Mouse (Mus musculus) liver, embryonic 11.5 days (tissue): ENCODE measurements around the gene Sdhaf3. TPM values are rescaled to one million over a fixed set of nuclear protein-coding genes. Genes with fewer than 3 reads are reported as not detected.

ENCODE experiments used
- ATAC-seq: fragments of 200-750 bp; cut with Nextera tagmentation; replicated peaks from 2 replicates; pipeline ENCODE4 v1.8.0; 2017; ENCODE audit warnings: moderate number of reproducible peaks, mild to moderate bottlenecking, moderate TSS enrichment, moderate library complexity; ENCODE audit not compliant: low FRiP score
- DNase-seq: peaks from one replicate; pipeline ENCODE4 v3.0.0-alpha.2; 2017; ENCODE audit warnings: low spot score
- H3K27ac ChIP-seq: fragments of 300-500 bp; sonication (generic); 2 replicates; pipeline ENCODE4 v1.5.1; 2014; ENCODE audit warnings: mild to moderate bottlenecking, low read depth, low read length, control low read depth
- H3K27me3 ChIP-seq: fragments of 300-500 bp; sonication (generic); replicated peaks from 2 replicates; pipeline ENCODE4 v1.6.1; 2014; ENCODE audit warnings: low read length, mixed read lengths; ENCODE audit not compliant: control insufficient read depth, insufficient read depth
- H3K36me3 ChIP-seq: fragments of 300-500 bp; sonication (generic); 2 replicates; pipeline ENCODE4 v1.6.1; 2014; ENCODE audit warnings: mild to moderate bottlenecking, low read length, moderate library complexity, mixed read lengths; ENCODE audit not compliant: control insufficient read depth, insufficient read depth
- H3K4me1 ChIP-seq: fragments of 300-500 bp; sonication (generic); replicated peaks from 2 replicates; pipeline ENCODE4 v1.6.1; 2014; ENCODE audit warnings: low read length, mixed read lengths; ENCODE audit not compliant: control insufficient read depth, insufficient read depth
- H3K4me2 ChIP-seq: fragments of 300-500 bp; sonication (generic); 2 replicates; pipeline ENCODE4 v1.6.1; 2014; ENCODE audit warnings: mild to moderate bottlenecking, control low read depth, moderate library complexity
- H3K4me3 ChIP-seq: fragments of 300-500 bp; sonication (generic); 2 replicates; pipeline ENCODE4 v1.5.1; 2014; ENCODE audit warnings: low read depth, low read length, control low read depth
- H3K9ac ChIP-seq: fragments of 300-500 bp; sonication (generic); 2 replicates; pipeline ENCODE4 v1.6.1; 2014; ENCODE audit warnings: low read depth, low read length, control low read depth
- H3K9me3 ChIP-seq: fragments of 300-500 bp; sonication (generic); 2 replicates; pipeline ENCODE4 v1.6.1; 2016; ENCODE audit warnings: low read length, inconsistent platforms, mixed read lengths; ENCODE audit not compliant: control insufficient read depth
- WGBS: fragments of 180-500 bp; shearing (Covaris S2); extraction: QIAGEN DNeasy Blood & Tissue Kit; methylation state at CpG from one replicate; pipeline ENCODE4 v1.1.7; 2014; 5-methylcytosine and 5-hydroxymethylcytosine counted together
- polyA plus RNA-seq: library from polyadenylated mRNA; unstranded; fragments of >200 nt; fragmentation: Nextera tagmentation; extraction: Ambion mirVana; gene quantifications from 2 replicates; pipeline ENCODE4 v1.2.1, GENCODE M21; 2014

The Sdhaf3 gene
- polyA plus RNA-seq, 1 experiment from 2014 or later = 5.1 TPM

DNA sequence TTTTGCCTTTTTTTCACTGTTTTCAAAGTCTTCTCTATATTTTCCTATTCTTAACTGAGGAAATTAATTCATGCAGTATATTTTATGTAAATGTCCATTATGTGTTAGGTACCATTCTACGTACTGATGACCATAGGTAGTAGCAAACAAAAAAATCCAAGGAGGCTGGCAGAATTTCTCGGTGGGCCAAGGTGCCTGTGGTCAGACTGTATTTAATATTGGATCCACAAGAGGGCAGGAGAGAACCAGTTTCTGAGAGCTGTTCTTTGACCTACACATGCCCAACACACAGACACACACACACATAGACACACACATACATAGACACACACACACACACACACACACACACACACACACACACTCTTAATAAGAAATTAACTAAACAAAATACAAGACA lies 48.2 kb downstream of the Sdhaf3 start:
- no peak overlapping the region for H3K27ac ChIP-seq
- H3K9me3 ChIP-seq = no peaks in the 10 kb centered on the region
- no peak for ATAC-seq
- no peaks in the 10 kb centered on the region for H3K27me3 ChIP-seq
- H3K9ac ChIP-seq = no peak overlapping the region
- no peak for DNase-seq
- WGBS = 69% methylated on average over 2 of the region's 2 CpGs
- H3K4me1 ChIP-seq = no peaks in the 10 kb centered on the region
- H3K4me3 ChIP-seq = no peak overlapping the region
- H3K36me3 ChIP-seq = no peaks in the 10 kb centered on the region
- H3K4me2 ChIP-seq = no peak overlapping the region

DNA sequence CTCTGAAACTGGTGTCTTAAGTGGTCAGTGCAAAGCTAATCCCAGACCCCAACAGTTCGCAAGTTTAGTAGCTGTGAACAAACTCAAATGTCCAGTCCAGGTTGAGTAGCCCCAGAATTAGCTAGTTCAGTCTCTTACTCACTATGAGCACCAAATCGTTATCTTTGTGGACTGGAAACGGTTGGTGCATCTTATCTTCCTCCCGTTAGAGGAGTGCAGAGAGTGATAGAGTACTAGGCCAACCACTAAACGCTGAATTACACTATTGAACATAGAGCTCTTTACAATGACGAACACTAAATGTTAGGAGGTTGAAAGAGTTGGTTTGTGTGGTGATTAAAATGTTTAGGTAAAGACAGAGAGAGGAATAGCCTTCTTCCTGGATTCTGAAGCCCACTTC lies 82.3 kb downstream of the Sdhaf3 start:
- WGBS = 75% methylated on average over 6 of the region's 6 CpGs
- Histone ChIP-seq H3K36me3 (no peaks in the 10 kb centered on the region), H3K9me3 (no peaks in the 10 kb centered on the region)

DNA sequence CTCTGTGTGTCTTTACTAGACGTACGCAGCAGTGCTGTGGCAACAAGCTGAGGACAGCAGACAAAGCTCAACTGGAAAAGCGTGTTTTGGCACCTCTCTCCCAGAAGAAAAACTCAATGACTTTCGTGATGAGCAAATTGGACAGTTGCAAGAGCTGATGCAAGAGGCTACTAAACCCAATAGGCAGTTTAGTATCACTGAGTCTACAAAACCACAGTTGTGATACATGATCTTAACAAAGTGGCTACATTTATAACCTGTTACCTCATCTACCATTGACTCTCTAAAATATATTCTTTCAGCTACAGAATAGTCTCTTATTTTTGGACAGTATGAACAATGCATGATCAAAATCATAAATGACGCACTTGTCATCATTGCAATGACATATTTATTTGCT lies 83.0 kb downstream of the Sdhaf3 start:
- Histone ChIP-seq H3K36me3 (no peaks in the 10 kb centered on the region), H3K27ac (no peak overlapping the region), H3K9me3 (no peaks in the 10 kb centered on the region), H3K4me1 (no peaks in the 10 kb centered on the region), H3K4me2 (no peak overlapping the region), H3K4me3 (no peak overlapping the region), H3K9ac (no peak overlapping the region), H3K27me3 (no peaks in the 10 kb centered on the region)
- DNase-seq (no peak), ATAC-seq (no peak)
- 89% methylated on average over 5 of the region's 5 CpGs for WGBS

More for the DNA sequence above, 82.3 kb downstream of the Sdhaf3 start:
- DNase-seq (no peak), ATAC-seq (no peak)
- Histone ChIP-seq H3K4me3 (no peak overlapping the region), H3K4me1 (no peaks in the 10 kb centered on the region), H3K27ac (no peak overlapping the region), H3K27me3 (no peaks in the 10 kb centered on the region), H3K9ac (no peak overlapping the region), H3K4me2 (no peak overlapping the region)

DNA sequence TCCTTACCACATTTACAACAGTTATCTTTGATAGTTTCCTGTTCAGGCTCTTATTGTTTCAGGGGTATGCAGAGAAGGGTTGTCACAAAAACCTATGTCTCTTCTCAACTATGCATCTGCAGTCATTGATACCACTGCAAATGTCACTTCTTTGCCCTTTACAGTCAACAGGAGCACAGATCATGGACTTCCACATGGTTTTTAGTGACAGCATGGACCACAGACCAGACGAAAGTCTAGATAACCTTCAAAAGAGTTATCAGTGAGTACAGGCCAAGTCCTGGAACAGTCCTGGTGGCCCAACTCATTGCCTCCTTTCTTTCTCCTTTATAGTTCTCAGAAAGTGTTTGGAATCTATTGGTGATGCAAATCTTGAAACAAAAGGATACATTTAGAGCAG lies 86.1 kb downstream of the Sdhaf3 start:
- Histone ChIP-seq H3K4me3 (no peak overlapping the region), H3K9me3 (no peaks in the 10 kb centered on the region), H3K27ac (no peak overlapping the region), H3K9ac (no peak overlapping the region), H3K36me3 (no peaks in the 10 kb centered on the region), H3K4me2 (no peak overlapping the region), H3K27me3 (no peaks in the 10 kb centered on the region), H3K4me1 (no peaks in the 10 kb centered on the region)
- no peak for DNase-seq
- WGBS = 33% methylated on average over 1 of the region's 1 CpGs
- peak; percentile 29; the same call in 1 of the 2 replicates for ATAC-seq

DNA sequence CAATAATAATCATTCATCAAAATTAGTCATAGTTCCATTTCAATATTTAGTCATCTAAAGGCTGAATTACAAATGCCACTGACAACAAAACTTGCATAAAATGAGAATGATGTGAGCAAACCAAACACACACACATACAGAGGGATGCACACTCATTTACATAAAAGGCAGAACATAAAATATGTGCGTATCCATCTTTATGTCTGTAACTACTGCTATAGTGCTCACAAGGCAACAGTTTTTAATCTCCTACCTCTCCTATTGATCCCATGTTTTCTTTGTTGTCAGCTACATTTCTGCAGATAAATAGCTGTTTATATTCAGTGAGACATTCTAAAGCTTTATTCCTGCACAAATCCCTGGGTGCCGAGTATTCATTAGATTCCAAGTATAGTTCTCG lies 107.0 kb downstream of the Sdhaf3 start:
- Histone ChIP-seq H3K36me3 (no peaks in the 10 kb centered on the region), H3K27ac (no peak overlapping the region), H3K4me1 (no peaks in the 10 kb centered on the region), H3K4me3 (no peak overlapping the region), H3K9ac (no peak overlapping the region), H3K4me2 (no peak overlapping the region), H3K27me3 (no peaks in the 10 kb centered on the region), H3K9me3 (no peaks in the 10 kb centered on the region)
- ATAC-seq = no peak
- 99% methylated on average over 3 of the region's 3 CpGs for WGBS
- DNase-seq = no peak

DNA sequence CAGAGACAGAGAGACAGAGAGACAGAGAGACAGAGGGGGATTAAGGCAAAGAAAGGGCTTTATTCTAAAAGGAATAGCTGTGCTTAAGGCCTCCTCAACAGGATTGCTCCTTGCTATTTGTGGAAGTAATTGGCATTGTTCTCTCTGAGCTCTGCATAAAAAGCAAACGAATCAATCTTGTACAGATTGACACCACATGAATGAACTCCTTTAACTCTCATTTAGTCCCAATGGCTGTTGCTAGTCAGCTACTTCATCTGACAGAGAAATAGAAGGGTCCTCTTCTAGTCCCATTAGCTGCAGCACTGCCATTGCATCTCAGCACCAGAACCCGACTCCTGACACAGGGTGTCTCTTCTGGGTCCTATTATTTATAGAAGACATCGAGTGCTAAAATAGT lies 113.0 kb downstream of the Sdhaf3 start:
- 76% methylated on average over 3 of the region's 3 CpGs for WGBS

DNA sequence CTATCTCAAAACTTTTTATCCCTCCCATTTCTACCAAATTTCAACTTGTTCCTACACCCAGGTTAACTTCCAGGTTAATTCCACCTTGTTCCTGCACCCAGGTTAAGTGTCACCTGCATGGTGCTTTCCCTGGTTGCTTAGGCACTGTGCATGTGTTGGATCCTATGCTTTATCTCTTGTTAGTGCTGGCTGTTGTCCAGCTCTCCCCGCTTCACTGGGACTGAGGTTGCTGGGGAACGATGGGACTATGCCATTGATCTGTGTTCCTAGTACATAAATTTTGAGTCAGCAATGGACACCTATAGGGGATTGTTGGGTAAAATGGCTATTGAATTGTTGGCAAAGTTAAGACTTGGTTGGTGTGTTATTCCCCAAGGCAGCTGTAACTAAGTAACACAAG lies 113.7 kb downstream of the Sdhaf3 start:
- Histone ChIP-seq H3K27ac (no peak overlapping the region), H3K4me2 (no peak overlapping the region), H3K4me1 (no peaks in the 10 kb centered on the region), H3K9ac (no peak overlapping the region), H3K36me3 (no peaks in the 10 kb centered on the region), H3K27me3 (no peaks in the 10 kb centered on the region), H3K9me3 (no peaks in the 10 kb centered on the region), H3K4me3 (no peak overlapping the region)
- 69% methylated on average over 2 of the region's 2 CpGs for WGBS
- no peak for ATAC-seq
- no peak for DNase-seq

More for the DNA sequence above, 113.0 kb downstream of the Sdhaf3 start:
- Histone ChIP-seq H3K9ac (no peak overlapping the region), H3K4me2 (no peak overlapping the region), H3K27me3 (no peaks in the 10 kb centered on the region), H3K4me1 (no peaks in the 10 kb centered on the region), H3K4me3 (no peak overlapping the region), H3K27ac (no peak overlapping the region), H3K36me3 (no peaks in the 10 kb centered on the region), H3K9me3 (no peaks in the 10 kb centered on the region)
- ATAC-seq = no peak
- no peak for DNase-seq

DNA sequence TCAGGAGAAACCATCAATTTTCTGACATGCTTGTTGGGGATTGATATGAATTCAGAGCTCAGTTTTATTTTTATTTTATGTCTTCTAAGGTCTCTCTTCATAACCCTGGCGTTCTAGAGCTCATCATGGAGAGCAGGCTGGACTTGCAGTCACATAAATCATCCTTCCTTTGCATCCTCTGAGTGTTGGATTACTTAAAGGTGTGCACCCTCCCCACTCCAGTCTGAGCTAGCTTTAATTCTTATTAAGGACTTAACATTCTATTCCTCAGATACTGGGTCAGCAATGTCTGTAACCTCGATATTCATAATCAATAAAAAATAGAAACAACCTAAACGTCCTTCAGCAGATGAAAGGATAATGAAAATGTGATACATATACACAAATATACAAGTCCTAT lies 126.2 kb downstream of the Sdhaf3 start:
- Histone ChIP-seq H3K9me3 (no peaks in the 10 kb centered on the region), H3K4me2 (no peak overlapping the region), H3K4me3 (no peak overlapping the region), H3K4me1 (no peaks in the 10 kb centered on the region), H3K36me3 (no peaks in the 10 kb centered on the region), H3K9ac (no peak overlapping the region), H3K27me3 (no peaks in the 10 kb centered on the region), H3K27ac (no peak overlapping the region)
- DNase-seq = no peak
- ATAC-seq = no peak
- 79% methylated on average over 3 of the region's 3 CpGs for WGBS

DNA sequence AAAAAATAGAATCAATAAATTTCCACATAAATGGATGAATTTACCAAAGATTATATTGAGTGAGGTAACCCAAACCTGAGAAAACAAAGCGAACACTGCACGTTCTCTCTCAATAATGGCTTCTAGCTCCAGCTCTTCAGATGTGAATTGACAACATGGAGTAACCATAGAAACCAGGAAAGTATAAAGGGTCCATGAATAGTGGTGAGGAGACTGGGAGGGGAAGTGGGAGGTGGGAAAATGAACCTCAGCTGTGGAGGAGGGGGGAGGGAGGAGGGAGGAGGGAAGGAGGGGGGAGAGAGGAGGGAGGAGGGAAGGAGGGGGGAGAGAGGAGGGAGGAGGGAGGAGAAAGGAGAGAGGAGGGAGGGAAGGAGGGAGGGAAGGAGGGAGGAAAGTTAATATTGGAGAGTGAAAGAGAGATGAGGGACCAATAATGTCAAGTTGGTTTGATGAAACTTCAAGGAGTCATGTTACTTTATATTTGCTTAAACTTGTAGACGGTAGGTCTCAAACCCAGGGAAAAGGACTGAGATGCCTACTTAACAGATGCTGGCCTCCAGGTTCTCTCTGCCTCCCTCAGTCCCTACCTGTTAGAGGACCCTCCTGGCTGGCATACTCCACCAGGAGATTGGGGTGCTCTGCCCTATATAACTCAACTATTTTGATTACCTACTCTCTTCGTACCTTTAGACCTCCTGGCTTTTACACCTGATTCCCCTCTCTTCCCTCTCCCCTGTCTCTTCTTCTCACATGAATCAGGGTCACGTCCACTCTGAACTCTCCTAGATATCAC lies 126.9 kb downstream of the Sdhaf3 start:
- Histone ChIP-seq H3K27me3 (no peaks in the 10 kb centered on the region), H3K27ac (no peak overlapping the region), H3K4me2 (no peak overlapping the region), H3K36me3 (no peaks in the 10 kb centered on the region), H3K9me3 (no peaks in the 10 kb centered on the region), H3K4me3 (no peak overlapping the region), H3K4me1 (no peaks in the 10 kb centered on the region), H3K9ac (no peak overlapping the region)
- WGBS = 77% methylated on average over 5 of the region's 5 CpGs
- no peak for DNase-seq
- no peak for ATAC-seq
